Mouse (Mus musculus): ENCODE data around the gene Tmem30a. TPM values are rescaled to one million over a fixed set of nuclear protein-coding genes. Genes with fewer than 3 reads are reported as not detected.

Tmem30a gene
- total RNA-seq, 2 experiments from 2014 or later = 90.8 to 92.4 TPM

GRCm38 (mm10) chr9:79796461-79797135 is 3.3 kb upstream of the Tmem30a start:
- DNase-seq (ENCODE audit: low spot score in 2 of 2) = no peak

GRCm38 (mm10) chr9:79795076-79795475 is 1.8 kb upstream of the Tmem30a start:
- DNase-seq (ENCODE audit: low spot score in 2 of 2) = no peak

GRCm38 (mm10) chr9:79785794-79786085 is 7.6 kb downstream of the Tmem30a start:
- no peak for DNase-seq (ENCODE audit: low spot score in 2 of 2)

GRCm38 (mm10) chr9:79784934-79785793 is 8.1 kb downstream of the Tmem30a start:
- DNase-seq (ENCODE audit: low spot score in 2 of 2) = no peak

- DNase-seq (ENCODE audit: low spot score in 2 of 2) = no peak
Observed at GRCm38 (mm10) chr9:79784439-79784838, 8.9 kb downstream of the Tmem30a start.

- DNase-seq (ENCODE audit: low spot score in 2 of 2) = no peak
Observed at GRCm38 (mm10) chr9:79779354-79779753, 14.0 kb downstream of the Tmem30a start.

- no peak for DNase-seq (ENCODE audit: low spot score in 2 of 2)
Observed at GRCm38 (mm10) chr9:79766991-79767545, 26.2 kb downstream of the Tmem30a start.

GRCm38 (mm10) chr9:79765329-79765728 is 28.0 kb downstream of the Tmem30a start:
- no peak for DNase-seq (ENCODE audit: low spot score in 2 of 2)

- DNase-seq (ENCODE audit: low spot score in 2 of 2) = no peak
Observed at GRCm38 (mm10) chr9:79762519-79762918, 30.8 kb downstream of the Tmem30a start.

GRCm38 (mm10) chr9:79760076-79760475 is 33.2 kb downstream of the Tmem30a start:
- no peak for DNase-seq (ENCODE audit: low spot score in 2 of 2)

GRCm38 (mm10) chr9:79759385-79760005 is 33.8 kb downstream of the Tmem30a start, which contains the start of gene Cox7a2:
Cox7a2 (minus strand) TSS chr9:79759878.
- peak; percentile 81 to 95 for DNase-seq (ENCODE audit: low spot score in 2 of 2)

GRCm38 (mm10) chr9:79755311-79755710 is 38.0 kb downstream of the Tmem30a start:
- no peak for DNase-seq (ENCODE audit: low spot score in 2 of 2)

GRCm38 (mm10) chr9:79751846-79752245 is 41.5 kb downstream of the Tmem30a start:
- no peak for DNase-seq (ENCODE audit: low spot score in 2 of 2)

- no peak for DNase-seq (ENCODE audit: low spot score in 2 of 2)
Observed at GRCm38 (mm10) chr9:79750709-79751108, 42.6 kb downstream of the Tmem30a start.

GRCm38 (mm10) chr9:79745036-79745435 is 48.3 kb downstream of the Tmem30a start:
- no peak for DNase-seq (ENCODE audit: low spot score in 2 of 2)

GRCm38 (mm10) chr9:79735608-79736007 is 57.7 kb downstream of the Tmem30a start:
- no peak for DNase-seq (ENCODE audit: low spot score in 2 of 2)

- no peak for DNase-seq (ENCODE audit: low spot score in 2 of 2)
Observed at GRCm38 (mm10) chr9:79730301-79730700, 63.0 kb downstream of the Tmem30a start.

- no peak for DNase-seq (ENCODE audit: low spot score in 2 of 2)
Observed at GRCm38 (mm10) chr9:79723090-79723489, 70.2 kb downstream of the Tmem30a start.

GRCm38 (mm10) chr9:79721056-79721455 is 72.3 kb downstream of the Tmem30a start:
- DNase-seq (ENCODE audit: low spot score in 2 of 2) = no peak

- no peak for DNase-seq (ENCODE audit: low spot score in 2 of 2)
Observed at GRCm38 (mm10) chr9:79720143-79720542, 73.2 kb downstream of the Tmem30a start.

- no peak for DNase-seq (ENCODE audit: low spot score in 2 of 2)
Observed at GRCm38 (mm10) chr9:79719451-79719850, 73.9 kb downstream of the Tmem30a start.
